ENCODE assay signal across 8 mouse cellular contexts in genomic region chr8:58911677-58912076, GRCm38 (mm10). TPM values are rescaled to one million over a fixed set of nuclear protein-coding genes. Genes with fewer than 3 reads are reported as not detected.
DNase-seq lines count a peak whose midpoint lies in the region; ATAC-seq and TF ChIP-seq lines count a peak whose summit lies in the region.

TSS of gene BC030500 (plus strand) at chr8:58911755.

- H3K9me3 ChIP-seq in heart, embryonic 15.5 days (replicated peaks), result no peaks in the 10 kb centered on the region
- H3K9me3 ChIP-seq in E14TG2a.4 (ENCODE audit: low read length), result no peaks in the 10 kb centered on the region
- no peaks in the 10 kb centered on the region for H3K9me3 ChIP-seq in forebrain, embryonic 10.5 days
- H3K9me3 ChIP-seq in limb, embryonic 13.5 days, result no peaks in the 10 kb centered on the region

- H3K36me3 ChIP-seq in heart, embryonic 15.5 days, result no peaks in the 10 kb centered on the region
- H3K36me3 ChIP-seq in E14TG2a.4 (ENCODE audit: insufficient read depth, low read length), result no peaks in the 10 kb centered on the region
- no peaks in the 10 kb centered on the region for H3K36me3 ChIP-seq in forebrain, embryonic 10.5 days (replicated peaks)
- H3K36me3 ChIP-seq in limb, embryonic 13.5 days, result no peaks in the 10 kb centered on the region

- H3K4me1 ChIP-seq in heart, embryonic 15.5 days (replicated peaks), result peaks cover 14% of the 10 kb centered on the region
- H3K4me1 ChIP-seq in E14TG2a.4 (replicated peaks; ENCODE audit: low read depth, low read length), result peaks cover 21% of the 10 kb centered on the region
- peaks cover 20% of the 10 kb centered on the region for H3K4me1 ChIP-seq in forebrain, embryonic 10.5 days
- peaks cover 11% of the 10 kb centered on the region for H3K4me1 ChIP-seq in limb, embryonic 13.5 days

- H3K27me3 ChIP-seq in heart, embryonic 15.5 days, result peaks cover 28% of the 10 kb centered on the region
- peaks cover 27% of the 10 kb centered on the region for H3K27me3 ChIP-seq in E14TG2a.4 (ENCODE audit: insufficient read depth, low read length)
- peaks cover 36% of the 10 kb centered on the region for H3K27me3 ChIP-seq in forebrain, embryonic 10.5 days (ENCODE audit: poor library complexity, severe bottlenecking)
- H3K27me3 ChIP-seq in limb, embryonic 13.5 days, result peaks cover 39% of the 10 kb centered on the region

- WGBS in heart, embryonic 15.5 days, result 11% methylated on average over 14 of the region's 14 CpGs
- WGBS in forebrain, embryonic 10.5 days, result 8% methylated on average over 14 of the region's 14 CpGs
- WGBS in limb, embryonic 13.5 days, result 7% methylated on average over 14 of the region's 14 CpGs

- no peak for ATAC-seq in heart, embryonic 15.5 days (replicated peaks; ENCODE audit: insufficient number of reproducible peaks, insufficient read depth, low FRiP score, low read depth)
- ATAC-seq in limb, embryonic 13.5 days (ENCODE audit: low FRiP score, low read depth), result no peak

- H3K4me3 ChIP-seq in heart, embryonic 15.5 days, result peak within 1 kb of the TSS; percentile 60
- H3K4me3 ChIP-seq in E14TG2a.4 (replicated peaks; ENCODE audit: low read length), result peak within 1 kb of the TSS; percentile 75
- peak within 1 kb of the TSS; percentile 59 for H3K4me3 ChIP-seq in forebrain, embryonic 10.5 days
- peak within 1 kb of the TSS; percentile 64 for H3K4me3 ChIP-seq in limb, embryonic 13.5 days

- peak within 1 kb of the TSS; percentile 25; the same call in 1 of the 2 replicates for H3K9ac ChIP-seq in heart, embryonic 15.5 days
- H3K9ac ChIP-seq in limb, embryonic 13.5 days, result peak within 1 kb of the TSS; percentile 69

- no peak for DNase-seq in heart, adult 8-10 months (ENCODE audit: low spot score)
- DNase-seq in forebrain, embryonic 10.5 days (ENCODE audit: extremely low spot score, low spot score), result no peak
- no peak for DNase-seq in thymus, postnatal 10 days (ENCODE audit: low spot score in 2 of 2)
- no peak for DNase-seq in thymus, postnatal 0 days (ENCODE audit: low spot score)
- no peak for DNase-seq in cerebellum, adult 11-12 months

- H3K27ac ChIP-seq in heart, embryonic 15.5 days, result no peak within 1 kb of the TSS
- H3K27ac ChIP-seq in forebrain, embryonic 10.5 days, result peak within 1 kb of the TSS; percentile 42
- no peak within 1 kb of the TSS for H3K27ac ChIP-seq in limb, embryonic 13.5 days

- H3K4me2 ChIP-seq in heart, embryonic 15.5 days, result peak within 1 kb of the TSS; percentile 98
- H3K4me2 ChIP-seq in limb, embryonic 13.5 days (replicated peaks), result peak within 1 kb of the TSS; percentile 99

- TF ChIP-seq CTCF in E14TG2a.4 (conservative IDR thresholded peaks at IDR 0.05; ENCODE audit: low read length), result no peak

RNA-seq across cellular contexts. Expression of gene BC030500, which starts in this region (rescaled TPM):
- 0.36 TPM in 1 of 2 replicates, not detected in the other for polyA plus RNA-seq in heart, embryonic 15.5 days (2015; fragmentation: Nextera tagmentation; extraction: Ambion mirVana)
- not detected for total RNA-seq in heart, adult 8-10 months (2022)
- 0.28 and 0.57 TPM in 2 replicates for polyA plus RNA-seq in forebrain, embryonic 10.5 days (2016; fragmentation: Nextera tagmentation; extraction: Ambion mirVana)
- 1.2 and 1.4 TPM in 2 replicates for polyA plus RNA-seq in limb, embryonic 13.5 days (2015; fragmentation: Nextera tagmentation; extraction: Ambion mirVana)
- not detected in 2 replicates for polyA plus RNA-seq in thymus, postnatal 0 days (2015; fragmentation: Nextera tagmentation; extraction: Ambion mirVana)
